Mouse (Mus musculus): ENCODE results near the gene Cdcp2.
A peak's percentile ranks its signal among the peaks of the same experiment; 100 is the strongest.

The Cdcp2 gene

DNA sequence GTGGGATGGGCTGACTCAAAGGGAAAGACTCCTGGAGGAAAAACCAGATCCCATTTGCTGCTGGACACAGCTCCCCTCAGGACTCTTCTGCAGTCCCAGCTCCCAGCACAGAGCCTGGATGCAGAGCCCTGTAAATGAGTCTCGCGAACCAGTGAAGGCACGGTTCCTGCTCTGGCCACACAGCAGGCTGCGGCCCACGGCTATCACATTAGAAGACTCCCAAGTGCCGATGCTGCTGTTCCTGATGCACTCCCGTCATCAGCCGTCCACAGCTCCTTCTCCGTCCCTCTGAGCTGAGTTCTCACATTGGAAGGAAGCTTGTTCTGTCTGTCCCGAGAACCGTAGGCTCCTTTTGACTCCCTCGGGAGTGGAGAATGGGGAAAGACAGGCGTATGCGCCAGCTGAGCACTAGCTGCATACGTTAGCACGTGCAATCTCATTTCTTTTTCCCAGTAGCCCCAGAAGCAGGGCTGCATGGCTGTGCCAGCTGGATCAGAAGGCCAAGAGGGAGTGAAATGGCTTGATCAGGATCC lies at the start of gene Cdcp2:
Cdcp2 (plus strand) TSS at position 51 of the 533 bp plus-strand sequence.
- no peak for DNase-seq (ENCODE audit: low read depth, low spot score)

DNA sequence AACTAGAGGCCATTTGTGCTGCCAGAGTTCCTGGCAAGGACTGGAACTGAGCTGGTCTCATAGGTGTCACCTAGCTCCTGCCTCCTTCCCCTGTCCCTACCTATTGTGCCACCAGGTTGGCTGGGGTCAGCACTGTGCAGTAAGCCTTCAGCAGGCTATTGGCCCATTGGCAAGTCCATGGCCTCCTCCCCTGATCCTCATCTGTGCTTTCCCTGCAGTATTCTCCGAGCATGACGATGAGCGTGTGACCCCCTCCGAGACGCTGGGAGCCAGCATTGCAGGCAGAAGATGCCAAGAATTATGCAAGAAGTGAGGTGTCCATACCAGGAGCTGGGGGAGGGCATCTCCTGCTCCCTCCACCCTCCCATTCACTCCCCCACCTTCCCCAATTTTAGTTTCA lies 48.9 kb upstream of the Cdcp2 start:
- no peak for DNase-seq (ENCODE audit: low read depth, low spot score)

DNA sequence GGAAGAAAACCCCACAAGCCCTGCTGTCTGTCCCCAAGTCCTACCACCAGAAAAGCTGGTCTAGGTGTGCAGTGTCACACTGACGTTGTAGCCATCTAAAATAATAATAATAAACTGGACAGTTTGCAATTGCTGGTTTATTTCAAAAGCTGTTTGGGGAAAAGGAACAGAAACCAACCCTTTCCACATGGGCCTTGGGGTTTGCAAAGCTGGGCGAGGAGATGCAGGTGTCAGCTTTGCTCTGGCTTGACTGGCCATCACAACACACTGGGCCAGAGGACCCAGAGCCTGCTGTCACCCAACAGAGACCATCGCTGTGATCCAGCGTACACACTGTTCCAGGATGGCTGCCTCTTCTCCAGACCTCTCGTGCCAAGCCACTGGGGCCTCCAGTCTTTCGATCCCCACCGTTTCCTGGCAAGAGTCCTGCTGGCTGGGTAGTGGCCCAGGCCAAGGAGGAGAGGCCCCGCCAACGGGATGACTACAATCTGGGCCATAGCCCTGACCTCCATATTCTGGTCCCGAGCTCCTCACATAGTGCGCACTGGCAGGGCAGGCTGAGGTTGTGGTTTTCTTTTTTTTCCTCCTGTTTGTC lies 48.0 kb upstream of the Cdcp2 start:
- DNase-seq (ENCODE audit: low read depth, low spot score), result no peak

DNA sequence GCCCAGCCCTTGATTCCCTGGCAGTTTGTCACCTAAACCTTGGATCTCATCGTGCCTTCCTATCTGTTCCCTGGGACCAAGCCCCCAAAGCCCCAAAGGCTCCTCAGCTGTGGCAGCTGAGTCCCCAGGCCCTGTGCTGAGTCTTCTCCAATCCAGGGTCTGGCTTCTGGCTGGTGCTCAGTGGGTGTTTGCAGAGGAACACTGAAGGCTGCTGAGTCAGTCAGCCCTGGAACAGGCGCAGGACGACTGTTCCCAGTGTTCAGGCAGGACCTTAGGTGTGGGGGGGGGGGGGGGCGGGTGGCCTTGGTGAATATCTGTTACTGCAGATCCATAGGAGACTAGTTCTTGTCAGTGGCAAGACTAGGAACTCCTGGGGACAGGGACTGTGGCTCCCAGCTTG lies 44.8 kb upstream of the Cdcp2 start:
- no peak for DNase-seq (ENCODE audit: low read depth, low spot score)

DNA sequence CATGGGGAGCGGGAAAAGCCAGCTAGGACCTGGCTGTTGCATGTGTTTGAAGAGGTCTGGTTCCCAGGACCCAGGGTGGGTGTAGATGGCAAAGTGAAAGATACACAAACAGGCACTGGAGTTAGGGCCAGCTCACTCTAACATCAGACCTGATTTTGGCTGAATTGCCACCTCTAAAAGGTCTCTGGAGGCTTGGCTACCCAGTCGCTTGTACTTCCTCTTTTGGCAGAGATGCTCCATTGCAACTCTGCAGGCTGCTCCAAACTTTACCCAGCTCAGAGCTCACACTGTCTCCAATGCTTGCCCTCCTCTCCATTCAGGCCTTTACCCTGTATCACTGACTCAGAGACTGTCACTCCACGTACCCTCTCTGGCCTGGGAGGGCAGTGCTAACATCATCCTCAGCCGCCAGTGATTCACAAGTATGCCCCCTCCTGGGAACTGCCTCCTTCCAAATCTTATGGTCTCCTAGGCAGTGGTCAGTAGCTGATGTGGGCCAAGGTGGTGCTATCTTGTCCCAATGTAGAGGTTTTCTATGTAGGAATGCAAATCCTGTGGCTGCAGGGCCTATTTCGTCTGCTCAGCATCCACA lies 43.6 kb upstream of the Cdcp2 start:
- DNase-seq (ENCODE audit: low read depth, low spot score), result no peak

DNA sequence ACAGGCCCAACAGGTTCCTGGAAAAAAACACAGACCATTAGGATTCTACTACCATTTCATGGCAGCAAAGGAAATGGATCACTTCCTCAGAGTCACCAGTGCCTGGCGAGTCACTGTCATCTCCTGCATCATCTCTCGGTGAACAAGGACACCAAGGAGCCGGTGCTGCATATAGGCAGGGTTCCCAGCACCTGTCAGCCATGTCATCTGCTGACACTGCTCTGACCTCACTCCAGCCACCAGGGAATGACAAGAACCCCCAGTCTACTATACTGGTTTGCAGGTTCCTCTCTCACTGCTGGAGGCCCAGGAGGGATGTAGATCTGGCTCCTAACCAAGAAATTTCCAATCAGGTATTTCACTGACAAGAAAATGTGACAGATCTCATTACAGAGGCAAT lies 40.6 kb upstream of the Cdcp2 start:
- DNase-seq (ENCODE audit: low read depth, low spot score), result no peak

DNA sequence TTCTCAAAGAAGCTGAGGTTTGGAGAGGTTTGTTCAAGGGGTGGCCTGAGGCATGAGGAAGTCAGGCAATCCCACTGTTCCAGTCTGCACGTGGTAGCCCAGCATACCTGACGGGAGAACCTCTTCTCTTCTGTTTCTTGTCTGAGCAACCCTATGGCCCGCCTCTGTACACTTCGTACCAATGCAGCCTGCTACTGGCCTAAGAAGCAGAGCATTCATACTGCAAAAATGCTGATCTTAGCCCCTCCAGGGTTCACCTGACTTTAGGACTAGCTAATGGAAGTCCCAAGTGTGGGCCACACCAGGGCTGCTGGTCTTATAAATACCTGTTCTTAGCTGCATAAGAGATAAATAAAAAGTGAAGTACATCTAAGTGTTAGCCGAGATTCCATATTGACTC lies 38.3 kb upstream of the Cdcp2 start:
- no peak for DNase-seq (ENCODE audit: low read depth, low spot score)

DNA sequence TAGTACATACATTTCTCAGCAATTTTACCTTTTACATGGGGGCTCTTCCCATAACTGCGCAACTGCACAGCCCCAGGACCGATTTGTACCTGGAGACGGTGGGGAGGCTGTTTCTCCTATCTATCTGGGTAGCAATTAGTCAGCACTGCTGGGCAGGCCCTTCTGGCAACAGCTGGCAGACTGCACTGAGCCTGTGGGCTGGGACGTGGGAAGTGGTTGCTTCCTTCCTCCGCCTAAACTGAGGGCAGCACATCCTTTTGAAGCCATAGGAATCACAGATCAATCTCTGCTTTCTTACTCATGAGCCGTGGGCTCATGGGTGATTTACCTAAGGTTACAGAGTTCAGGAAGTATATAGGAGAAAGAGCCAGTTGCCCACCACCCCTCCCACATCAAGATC lies 37.9 kb upstream of the Cdcp2 start:
- DNase-seq (ENCODE audit: low read depth, low spot score), result no peak

DNA sequence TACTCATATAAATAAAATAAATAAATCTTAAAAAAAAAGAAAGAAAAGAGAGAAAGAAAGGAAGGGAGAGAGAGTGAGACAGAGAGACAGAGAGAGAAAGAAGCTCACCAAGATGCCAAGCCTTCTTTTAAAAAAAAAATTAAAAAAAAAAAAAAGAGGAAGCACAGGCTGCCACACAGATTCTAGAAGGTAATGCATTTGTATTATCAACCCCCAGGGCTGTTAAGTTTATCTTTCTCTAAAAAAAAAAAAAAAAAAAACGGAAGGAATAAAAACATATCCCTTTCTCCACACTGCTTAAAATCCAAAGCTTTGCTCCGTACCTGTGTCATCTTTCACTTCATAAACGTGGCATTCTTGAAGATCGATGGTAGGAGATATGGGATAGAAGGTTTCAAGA lies 35.1 kb upstream of the Cdcp2 start:
- DNase-seq (ENCODE audit: low read depth, low spot score), result no peak

DNA sequence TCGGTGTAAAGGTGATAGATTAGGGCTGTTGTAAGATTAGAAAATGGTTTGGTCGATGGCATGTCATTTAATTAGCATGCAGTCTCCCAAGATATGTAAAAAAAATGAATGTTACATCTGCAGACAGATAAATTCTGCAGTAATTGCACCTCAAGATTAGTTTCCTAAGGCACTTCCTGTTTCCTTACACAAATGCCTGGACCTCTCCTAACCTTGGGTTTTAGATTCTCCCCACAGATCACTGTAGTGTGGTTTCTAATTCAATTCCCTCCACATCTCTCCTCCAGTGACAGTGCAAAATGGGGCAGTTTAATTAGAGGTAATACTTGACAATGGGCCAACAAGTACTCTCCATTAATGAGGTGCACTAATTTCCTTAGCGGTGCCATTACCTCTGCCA lies 33.5 kb upstream of the Cdcp2 start:
- DNase-seq (ENCODE audit: low read depth, low spot score), result no peak

DNA sequence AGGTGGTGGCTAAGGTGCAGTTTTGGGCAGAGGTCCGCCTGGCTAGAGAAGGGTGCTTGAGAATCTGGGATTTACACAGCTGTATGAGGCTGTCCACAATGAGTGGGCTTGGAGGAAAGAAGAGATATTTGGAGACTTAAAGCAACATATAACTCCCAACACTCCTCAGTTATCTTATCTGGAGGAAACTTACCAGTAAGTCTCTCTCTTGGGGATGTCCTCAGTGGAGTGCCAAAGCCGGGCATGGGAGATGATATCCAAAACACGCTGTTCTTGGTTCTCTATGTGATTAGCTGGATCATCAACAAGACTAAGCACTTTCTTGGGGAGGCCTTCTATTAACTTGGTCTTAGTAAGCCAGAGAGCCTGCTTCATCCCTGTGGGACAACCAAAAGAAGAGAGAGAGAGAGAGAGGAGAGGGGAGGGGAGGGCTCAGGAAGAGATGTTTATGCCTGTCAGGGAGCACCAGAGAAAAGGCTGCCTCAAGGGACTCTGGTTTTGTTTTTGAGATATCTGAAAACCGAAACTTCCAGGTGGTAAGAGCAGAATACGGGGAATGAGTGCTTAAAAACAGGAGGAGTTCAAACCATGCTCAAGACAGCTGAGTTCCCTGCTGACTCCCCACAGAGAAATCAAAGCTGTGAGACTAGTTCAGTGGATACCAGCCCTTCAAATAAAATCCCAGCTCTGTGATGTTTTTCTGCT lies 32.1 kb upstream of the Cdcp2 start:
- no peak for DNase-seq (ENCODE audit: low read depth, low spot score)

DNA sequence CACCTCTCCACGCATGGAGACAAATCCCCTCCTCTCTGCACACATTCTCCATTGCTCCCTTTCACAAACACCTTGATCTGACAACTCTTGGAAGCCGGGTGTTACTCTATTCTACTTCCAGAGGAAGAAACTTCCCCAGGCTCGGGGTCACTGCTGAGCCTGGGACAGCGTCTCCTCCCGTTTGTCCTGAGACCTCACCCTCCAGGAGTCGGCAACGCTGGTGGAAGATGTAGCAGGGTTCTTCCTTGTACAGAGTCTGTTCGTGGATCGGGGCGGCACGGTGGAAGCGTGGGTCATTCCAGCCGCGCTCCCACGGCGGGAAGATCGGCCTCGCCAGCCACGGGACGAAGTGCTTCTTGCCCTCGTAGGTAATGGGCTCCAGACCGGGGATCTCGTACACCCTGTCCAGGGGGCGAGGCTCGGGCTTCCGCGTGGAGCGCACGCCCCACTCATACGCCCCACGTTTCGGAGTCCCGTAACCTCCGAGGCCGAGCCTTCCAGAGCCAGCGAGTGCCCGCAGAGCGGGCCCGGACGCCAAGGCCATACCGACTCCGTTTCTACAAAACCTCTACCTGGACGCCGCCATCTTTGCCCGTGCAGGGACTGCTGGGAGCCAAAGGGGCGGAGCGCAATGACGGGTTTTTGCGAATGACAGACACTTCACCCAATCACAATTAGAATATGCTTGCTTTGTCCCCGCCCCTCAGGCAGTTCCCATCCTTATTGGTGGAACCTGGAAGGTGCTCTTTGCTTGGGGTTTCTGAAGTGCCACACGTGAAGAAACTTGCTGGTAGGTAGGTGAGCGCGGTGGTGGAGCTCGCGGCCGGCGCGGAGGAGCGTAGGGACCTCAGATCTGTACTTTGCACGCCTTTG lies 30.2 kb upstream of the Cdcp2 start, which contains the start of the genes Mrpl37 and Cyb5rl:
Mrpl37 (minus strand) TSS at position 617 of the 873 bp plus-strand sequence.
Cyb5rl (plus strand) TSS at position 737 of the 873 bp plus-strand sequence.
- DNase-seq (ENCODE audit: low read depth, low spot score), result peak; percentile 97

DNA sequence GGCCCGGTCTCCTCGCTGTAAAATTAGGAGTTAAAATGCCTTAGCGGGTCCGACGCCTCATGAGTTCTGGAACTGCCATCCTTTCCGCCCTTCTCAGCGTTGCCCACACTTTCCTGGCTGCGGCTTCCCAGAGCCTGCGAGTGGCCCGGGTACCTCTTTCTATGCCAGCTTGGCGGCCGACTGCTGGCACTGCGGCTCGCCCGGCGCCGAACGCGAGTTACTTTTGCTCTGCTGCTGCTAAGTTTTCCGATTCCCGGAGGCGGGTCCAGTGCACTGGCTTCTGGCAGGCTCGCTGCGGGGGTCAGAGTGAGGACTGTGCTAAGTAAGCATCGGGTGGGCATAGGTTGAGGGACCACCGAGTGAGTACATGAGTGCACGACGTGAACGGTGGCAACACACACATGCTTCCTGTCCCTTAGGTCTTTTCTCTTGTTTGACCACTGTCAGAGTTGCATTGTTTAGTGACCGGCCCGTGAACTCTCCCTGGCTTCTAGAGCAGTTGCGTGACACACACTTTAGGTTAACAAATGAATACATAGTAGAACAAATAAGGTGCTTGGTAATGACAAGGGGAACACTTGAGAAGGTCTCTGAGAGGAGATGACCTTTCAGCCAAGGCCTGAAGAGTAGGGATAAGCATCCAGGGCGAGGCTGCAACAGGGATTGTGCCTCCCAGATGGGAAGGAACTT lies 29.4 kb upstream of the Cdcp2 start:
- DNase-seq (ENCODE audit: low read depth, low spot score), result no peak

DNA sequence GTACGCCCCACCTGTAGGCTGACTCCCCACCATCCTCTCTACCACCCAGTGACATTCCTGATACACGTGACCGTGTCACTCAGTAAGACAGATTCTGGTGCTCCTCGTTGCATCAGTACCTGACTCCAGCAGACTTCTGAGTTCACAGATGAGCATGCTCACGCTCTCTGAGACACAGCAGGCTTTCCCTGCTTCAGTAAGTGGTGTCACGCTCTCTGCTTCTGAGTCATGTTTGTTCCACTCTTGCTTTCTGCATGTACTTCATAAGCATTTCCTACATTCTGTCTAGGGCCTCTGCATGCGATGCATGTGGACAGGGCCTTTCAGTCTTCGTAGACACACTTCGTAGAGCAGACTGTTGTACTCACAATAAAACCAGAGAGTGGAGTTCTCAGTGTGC lies 24.3 kb upstream of the Cdcp2 start:
- no peak for DNase-seq (ENCODE audit: low read depth, low spot score)

DNA sequence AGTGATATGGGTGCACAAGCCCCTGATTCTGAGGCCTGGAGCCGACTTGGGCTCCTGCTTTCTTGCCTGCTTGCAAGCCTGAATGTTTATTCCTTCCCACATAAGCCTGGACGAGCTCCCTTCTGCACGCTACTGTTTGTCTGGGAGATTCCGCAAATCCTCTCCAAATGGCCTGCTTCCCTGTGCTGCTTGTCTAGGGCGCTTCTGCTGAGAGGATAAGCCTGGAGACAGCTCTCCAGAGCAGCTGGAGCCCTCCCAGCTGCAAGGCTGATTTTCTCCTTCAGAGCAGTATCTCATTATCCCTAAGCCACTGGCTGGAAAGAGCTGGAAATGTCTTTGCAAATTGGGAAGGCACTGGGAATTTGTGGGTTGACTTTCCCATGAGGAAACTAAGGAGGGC lies 21.2 kb upstream of the Cdcp2 start:
- no peak for DNase-seq (ENCODE audit: low read depth, low spot score)

DNA sequence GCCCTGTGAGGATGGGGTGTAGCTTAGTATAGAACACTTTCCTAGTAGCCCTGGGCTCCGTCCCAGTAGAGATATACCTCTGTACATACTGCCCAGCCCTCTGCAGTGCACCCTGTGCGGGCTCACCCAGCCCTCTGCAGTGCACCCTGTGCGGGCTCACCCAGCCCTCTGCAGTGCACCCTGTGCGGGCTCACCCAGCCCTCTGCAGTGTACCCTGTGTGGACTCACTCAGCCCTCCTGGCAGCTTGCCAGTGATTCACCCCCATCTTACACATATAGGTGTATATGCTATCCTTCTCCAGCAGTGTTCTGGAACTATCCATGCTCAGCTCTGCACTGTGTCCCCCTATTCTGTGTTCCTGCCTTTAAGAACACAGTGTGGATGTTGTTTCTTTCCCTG lies 17.8 kb upstream of the Cdcp2 start:
- DNase-seq (ENCODE audit: low read depth, low spot score), result no peak

DNA sequence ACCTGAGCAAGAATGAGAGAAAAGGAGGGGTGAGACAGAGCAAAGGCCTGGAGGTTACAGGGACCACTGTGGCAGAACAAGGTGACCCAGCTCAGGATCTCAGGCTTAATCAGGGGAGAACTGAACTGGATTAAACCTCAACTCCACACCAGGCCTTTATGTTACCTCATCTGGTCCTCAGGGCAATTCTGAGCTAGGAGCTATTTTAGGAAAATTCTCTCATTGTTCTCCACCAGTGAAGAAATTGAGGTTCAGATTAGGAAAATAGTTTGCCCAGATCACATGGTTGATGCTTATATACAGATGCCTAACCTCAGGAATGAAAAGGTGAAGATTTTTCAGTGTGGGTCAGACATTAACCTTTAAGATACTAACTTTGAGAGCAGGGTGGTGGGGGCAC lies 17.0 kb upstream of the Cdcp2 start:
- no peak for DNase-seq (ENCODE audit: low read depth, low spot score)

DNA sequence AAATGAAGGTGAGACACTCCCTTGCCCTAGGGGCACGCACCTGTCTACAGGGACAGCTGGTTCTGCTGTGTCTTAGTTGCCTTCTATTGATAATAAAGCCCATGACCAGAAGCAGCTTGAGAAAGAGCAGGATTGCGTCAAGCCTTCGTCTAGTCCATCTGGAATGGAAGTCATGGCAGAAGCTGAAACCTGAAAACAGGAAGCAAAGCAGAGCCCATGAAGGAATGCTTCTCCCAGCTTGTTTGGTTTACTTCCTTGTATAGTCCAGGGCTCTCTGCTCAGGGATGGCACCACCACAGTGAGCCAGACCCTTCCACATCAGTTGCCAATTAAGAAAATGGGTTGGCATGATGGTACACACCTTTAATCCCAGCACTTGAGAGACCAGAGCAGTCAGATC lies 14.5 kb upstream of the Cdcp2 start:
- no peak for DNase-seq (ENCODE audit: low read depth, low spot score)

DNA sequence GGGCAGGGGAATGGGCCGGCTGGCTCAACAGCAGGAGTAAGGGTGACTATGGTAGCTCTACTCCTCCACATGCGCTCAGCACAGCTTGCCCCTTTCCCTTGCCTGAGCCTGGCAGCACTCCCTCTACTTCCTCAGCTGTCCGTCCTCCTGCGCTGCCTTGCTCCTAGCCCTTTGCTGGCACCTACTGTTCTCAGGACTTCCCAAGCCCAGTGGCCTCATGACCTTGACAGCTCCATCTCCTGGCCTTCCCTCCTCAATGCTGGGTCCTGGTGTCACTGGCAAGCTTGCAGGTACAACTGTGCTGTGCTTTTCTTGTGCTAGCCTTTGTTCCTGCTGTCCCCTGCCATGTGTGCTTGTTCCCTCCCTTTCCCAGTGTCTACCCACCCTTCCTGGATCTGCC lies 13.6 kb upstream of the Cdcp2 start:
- DNase-seq (ENCODE audit: low read depth, low spot score), result no peak

DNA sequence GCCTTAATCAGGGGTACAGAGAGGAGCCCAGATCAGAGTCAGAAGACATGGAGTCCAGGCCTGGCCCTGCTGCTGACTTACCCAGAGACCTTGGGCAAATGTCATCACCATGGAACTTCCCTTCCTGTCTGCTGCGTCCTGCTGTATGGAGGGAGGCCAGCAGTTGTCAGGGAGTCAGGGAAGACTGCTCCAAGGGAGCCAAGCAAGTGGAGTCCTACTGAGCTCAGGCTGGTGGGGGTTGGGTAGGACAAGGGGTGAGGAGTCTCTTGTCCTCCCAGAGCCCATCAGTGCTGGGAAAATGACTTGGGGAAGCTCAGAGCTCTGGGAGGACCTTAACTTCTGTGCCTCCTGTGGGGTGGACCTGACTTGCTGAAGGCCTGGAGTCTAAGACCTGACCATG lies 12.3 kb upstream of the Cdcp2 start:
- no peak for DNase-seq (ENCODE audit: low read depth, low spot score)

DNA sequence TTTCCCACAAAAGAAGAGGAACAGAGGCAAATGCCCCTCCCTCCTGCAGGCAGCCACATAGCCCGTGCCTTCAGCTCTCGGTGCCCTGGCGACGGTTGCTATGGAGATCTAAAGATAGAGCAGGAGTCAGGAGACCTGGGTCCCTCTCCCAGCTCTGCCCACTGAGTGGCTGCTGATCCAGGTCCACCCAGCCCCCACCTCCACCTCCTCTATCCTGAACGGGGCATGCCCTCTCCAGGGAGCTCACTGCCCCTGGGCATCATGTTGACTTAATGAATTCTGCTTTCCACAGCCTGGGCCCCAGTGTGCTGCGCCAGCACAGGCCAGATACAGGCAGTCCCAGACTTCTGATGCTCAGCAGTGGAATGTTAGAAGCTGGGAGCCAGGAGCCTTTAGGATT lies 11.8 kb upstream of the Cdcp2 start:
- no peak for DNase-seq (ENCODE audit: low read depth, low spot score)

All from forelimb bud, embryonic 11.5 days (tissue).